Mouse (Mus musculus) lung, adult 2 months (tissue): ENCODE measurements around the gene Mrps11. TPM values are rescaled to one million over a fixed set of nuclear protein-coding genes. Genes with fewer than 3 reads are reported as not detected.

Experiments used
- DNase-seq: peaks from one replicate; pipeline ENCODE4 v3.0.0; 2022
- H3K4me1 ChIP-seq: fragments of 200-500 bp; 2 replicates; pipeline ENCODE4 v1.6.1; 2011; ENCODE audit warnings: low read length; ENCODE audit not compliant: control insufficient read depth, insufficient read depth
- H3K4me3 ChIP-seq: fragments of 200-500 bp; replicated peaks from 2 replicates; pipeline ENCODE3; 2011; ENCODE audit warnings: low read depth, mild to moderate bottlenecking, control low read depth, low read length; ENCODE audit errors: extremely low read depth
- CTCF ChIP-seq: fragments of 200-500 bp; IDR thresholded peaks from 2 replicates; pipeline ENCODE4 v1.5.1; 2011; ENCODE audit warnings: mild to moderate bottlenecking, low read length, control low read depth; ENCODE audit not compliant: insufficient read depth
- POLR2A ChIP-seq: fragments of 200-500 bp; IDR thresholded peaks from 2 replicates; pipeline ENCODE4 v1.6.1; 2011; ENCODE audit warnings: low read depth, mild to moderate bottlenecking, control low read depth, low read length, borderline replicate concordance; ENCODE audit errors: extremely low read depth
- WGBS: fragments of 180-500 bp; shearing (Covaris S2); methylation state at CpG from one replicate; pipeline ENCODE4 v1.1.7; 2018; 5-methylcytosine and 5-hydroxymethylcytosine counted together
- polyA plus RNA-seq: library from polyadenylated mRNA; depleted of rRNA; stranded (reverse); fragments of >200 nt; gene quantifications from 2 replicates; pipeline ENCODE4 v1.2.3, GENCODE M21; 2012; rRNA removed

Mrps11 gene
- polyA plus RNA-seq, 1 experiment = 28.5 TPM

GRCm38 (mm10) chr7:78814766-78815165 lies 31.8 kb downstream of the Mrps11 start:
- Histone ChIP-seq H3K4me1 (no peaks in the 10 kb centered on the region), H3K4me3 (no peak overlapping the region)
- no peak for DNase-seq
- TF ChIP-seq CTCF (no peak), POLR2A (no peak)

- TF ChIP-seq CTCF (no peak), POLR2A (no peak)
- no peaks in the 10 kb centered on the region for H3K4me1 ChIP-seq
- H3K4me3 ChIP-seq = no peak overlapping the region
- no peak for DNase-seq
- WGBS = 76% methylated on average over 12 of the region's 12 CpGs
These were observed 35.4 kb downstream of the Mrps11 start for GRCm38 (mm10) chr7:78818336-78818735.

GRCm38 (mm10) chr7:78826682-78827385 lies 43.9 kb downstream of the Mrps11 start:
- WGBS = 55% methylated on average over 9 of the region's 9 CpGs
- TF ChIP-seq CTCF (no peak), POLR2A (no peak)
- no peak for DNase-seq
- no peak overlapping the region for H3K4me3 ChIP-seq
- no peaks in the 10 kb centered on the region for H3K4me1 ChIP-seq

GRCm38 (mm10) chr7:78827749-78828362 lies 44.9 kb downstream of the Mrps11 start:
- TF ChIP-seq POLR2A (no peak), CTCF (no peak)
- Histone ChIP-seq H3K4me3 (no peak overlapping the region), H3K4me1 (no peaks in the 10 kb centered on the region)
- 75% methylated on average over 14 of the region's 14 CpGs for WGBS
- DNase-seq = no peak

GRCm38 (mm10) chr7:78835656-78836055 lies 52.7 kb downstream of the Mrps11 start:
- Histone ChIP-seq H3K4me1 (no peaks in the 10 kb centered on the region), H3K4me3 (no peak overlapping the region)
- 81% methylated on average over 4 of the region's 4 CpGs for WGBS
- DNase-seq = no peak
- no peak for TF ChIP-seq POLR2A
- no peak for TF ChIP-seq CTCF

- H3K4me3 ChIP-seq = no peak overlapping the region
- TF ChIP-seq POLR2A (no peak), CTCF (no peak)
- H3K4me1 ChIP-seq = no peaks in the 10 kb centered on the region
- DNase-seq = no peak
- 66% methylated on average over 4 of the region's 4 CpGs for WGBS
These were observed 54.3 kb downstream of the Mrps11 start for GRCm38 (mm10) chr7:78837250-78837649.

- no peak for TF ChIP-seq CTCF
- no peak for TF ChIP-seq POLR2A
- Histone ChIP-seq H3K4me3 (no peak overlapping the region), H3K4me1 (no peaks in the 10 kb centered on the region)
- WGBS = 68% methylated on average over 5 of the region's 5 CpGs
- no peak for DNase-seq
These were observed 58.7 kb downstream of the Mrps11 start for GRCm38 (mm10) chr7:78841601-78842000.

Other genes with a start within 250 kb of the Mrps11 start
- 4.7 and 6.1 TPM in 2 replicates for gene Ntrk3, start 45.1 kb upstream of the Mrps11 start, polyA plus RNA-seq
- 14.3 and 15.1 TPM in 2 replicates for gene Mrpl46, start 412 bp downstream of the Mrps11 start, polyA plus RNA-seq
- gene Det1, start 64.1 kb downstream of the Mrps11 start, polyA plus RNA-seq = 10.2 and 11.0 TPM in 2 replicates
- 17.1 and 17.7 TPM in 2 replicates for gene Aen, start 112.7 kb downstream of the Mrps11 start, polyA plus RNA-seq
- gene Isg20, start 130.3 kb downstream of the Mrps11 start, polyA plus RNA-seq = 75.3 and 97.7 TPM in 2 replicates